Mouse (Mus musculus): ENCODE measurements at regions not wholly inside any gene's neighbourhood (a gene's known extent, or its start where the extent isn't known, plus 50 kb on each side); places are given as distances from the start of the nearest gene placed in this dataset.

DNA sequence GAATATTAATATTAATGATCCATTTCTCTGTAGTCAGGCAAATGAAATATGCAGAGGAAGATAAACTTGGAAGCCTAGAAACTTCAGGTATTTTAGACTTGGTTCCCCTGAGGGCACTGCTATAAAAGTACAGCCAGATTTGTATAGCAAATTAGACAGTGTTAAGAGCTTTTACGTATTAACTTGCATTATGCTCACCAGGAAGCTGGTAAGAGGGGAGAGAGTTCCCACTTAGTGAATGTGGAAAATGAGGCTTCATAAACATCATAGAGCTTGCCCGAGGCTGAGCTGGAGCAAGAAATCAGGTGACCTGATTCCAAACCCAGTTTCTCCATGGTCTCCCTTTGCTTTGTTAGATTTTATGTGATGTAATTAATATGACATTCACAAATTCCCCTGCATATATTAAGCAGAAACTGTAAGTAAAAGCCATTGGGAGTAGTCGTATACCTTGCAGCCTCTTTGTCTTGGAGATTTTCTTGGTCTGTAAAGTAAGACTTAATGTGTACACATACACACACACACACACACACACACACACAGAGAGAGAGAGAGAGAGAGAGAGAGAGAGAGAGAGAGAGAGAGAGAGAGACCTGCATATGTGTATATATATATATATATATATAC, 718.9 kb upstream of the Isx start:
- no peak for DNase-seq (ENCODE audit: low spot score in 2 of 2)
- intact Hi-C loops (cut with DNase I) = no loop called here

DNA sequence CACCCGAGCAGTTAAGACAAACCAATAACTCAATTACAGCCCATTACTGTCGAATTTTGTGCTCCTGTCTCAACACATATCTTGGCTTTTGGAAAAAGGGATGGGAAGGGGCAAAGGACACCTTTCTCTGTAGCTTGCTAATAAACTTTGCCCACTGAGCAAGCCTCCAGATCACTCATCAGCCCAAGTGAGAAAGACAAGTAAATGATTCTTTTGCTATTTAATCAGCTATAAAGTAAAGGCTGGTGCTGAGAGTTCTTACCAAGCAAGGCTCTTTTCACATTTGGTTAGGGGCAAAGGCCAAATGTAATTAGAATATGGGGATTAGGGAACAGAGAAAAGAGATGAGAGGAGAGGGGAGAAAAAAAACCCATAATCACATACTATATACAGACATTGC, 703.4 kb upstream of the Isx start:
- intact Hi-C loops (cut with DNase I) = no loop called here
- no peak for DNase-seq (ENCODE audit: low spot score in 2 of 2)

DNA sequence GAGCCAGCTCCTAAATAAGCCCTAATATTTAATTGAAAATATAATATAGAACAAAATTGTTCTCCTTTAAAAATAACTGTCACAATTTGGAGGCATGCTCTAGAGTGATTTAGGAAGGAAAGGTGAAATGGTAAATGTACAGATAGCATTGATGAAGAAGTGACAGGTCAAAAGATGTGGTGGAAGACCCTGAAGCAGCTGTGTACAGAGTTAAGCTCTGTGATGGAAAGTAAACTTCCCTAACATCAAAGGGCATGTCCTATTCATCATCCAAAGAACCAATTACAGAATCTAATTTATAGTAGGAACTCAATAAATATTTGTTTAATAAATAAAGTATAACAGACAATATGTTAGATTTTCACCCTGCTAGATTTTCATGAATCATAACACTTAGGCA, 702.3 kb upstream of the Isx start:
- intact Hi-C loops (cut with DNase I) = no loop called here
- no peak for DNase-seq (ENCODE audit: low spot score in 2 of 2)

DNA sequence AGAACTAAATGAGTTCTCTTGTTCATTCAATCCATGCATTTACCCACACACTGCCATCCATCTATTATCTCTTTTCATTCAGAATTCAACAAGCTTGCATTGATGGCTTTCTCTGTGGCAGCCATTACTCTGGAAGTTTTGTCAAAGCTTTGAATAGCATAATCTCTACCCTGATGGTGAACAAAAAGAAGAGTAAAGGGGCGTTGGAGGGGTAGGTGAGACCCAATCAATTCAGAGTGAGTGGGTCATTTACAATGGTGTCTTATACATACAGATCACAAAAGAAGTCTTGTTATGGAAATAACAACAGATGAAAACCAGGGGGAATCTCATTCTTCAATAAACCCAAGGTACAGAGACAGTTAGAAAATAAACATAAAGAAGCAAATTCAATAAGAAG, 701.9 kb upstream of the Isx start:
- intact Hi-C loops (cut with DNase I) = no loop called here
- no peak for DNase-seq (ENCODE audit: low spot score in 2 of 2)

DNA sequence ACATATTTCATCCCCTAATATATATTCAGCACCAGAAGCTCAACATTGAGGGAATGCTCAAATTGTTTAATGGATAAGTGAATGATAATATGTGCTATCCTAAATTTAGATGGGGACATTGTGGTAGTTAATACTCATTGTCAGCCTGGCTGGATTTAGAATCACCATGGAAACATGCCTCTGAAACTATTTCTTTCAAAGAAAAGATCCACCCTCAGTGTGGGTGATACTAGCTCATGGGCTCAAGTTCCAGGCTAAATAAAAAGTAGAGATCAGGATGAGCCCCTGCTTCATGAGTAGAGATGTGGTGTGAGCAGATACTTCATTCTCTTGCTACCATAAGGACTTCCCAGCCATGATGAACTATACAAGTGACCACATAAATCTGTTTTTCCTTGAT, 668.4 kb upstream of the Isx start:
- DNase-seq (ENCODE audit: low spot score in 2 of 2) = peak; percentile 46 to 85
- intact Hi-C loops (cut with DNase I) = loop anchor here (5.0 to 10.0 kb wide), 4 partner anchors 282 to 850 kb away; partner anchors contain the start of gene Large1

DNA sequence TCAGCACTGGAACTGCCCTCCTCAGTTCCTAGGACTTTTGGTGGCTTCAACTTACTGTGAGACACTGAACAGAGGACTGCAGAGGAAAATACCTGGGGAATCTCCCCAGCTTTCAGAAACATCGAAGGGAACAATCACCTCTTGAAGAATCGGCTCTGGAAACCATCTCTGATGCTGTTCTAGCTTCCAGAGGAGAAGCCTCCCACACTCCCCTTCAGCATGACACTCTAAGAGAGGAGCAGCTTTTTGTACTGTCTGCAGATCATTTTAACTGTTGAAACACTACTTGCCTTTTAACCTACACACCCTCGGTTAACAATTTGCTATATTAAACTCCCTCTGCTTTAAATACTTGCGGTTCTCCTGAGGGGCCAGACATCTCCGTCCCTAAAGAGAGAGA, 664.7 kb upstream of the Isx start:
- DNase-seq (ENCODE audit: low spot score in 2 of 2) = peak in 1 of 2 experiments; percentile 45
- intact Hi-C loops (cut with DNase I) = loop anchor here (10.0 kb wide), 2 partner anchors 647 to 853 kb away; partner anchors contain the start of gene Large1

DNA sequence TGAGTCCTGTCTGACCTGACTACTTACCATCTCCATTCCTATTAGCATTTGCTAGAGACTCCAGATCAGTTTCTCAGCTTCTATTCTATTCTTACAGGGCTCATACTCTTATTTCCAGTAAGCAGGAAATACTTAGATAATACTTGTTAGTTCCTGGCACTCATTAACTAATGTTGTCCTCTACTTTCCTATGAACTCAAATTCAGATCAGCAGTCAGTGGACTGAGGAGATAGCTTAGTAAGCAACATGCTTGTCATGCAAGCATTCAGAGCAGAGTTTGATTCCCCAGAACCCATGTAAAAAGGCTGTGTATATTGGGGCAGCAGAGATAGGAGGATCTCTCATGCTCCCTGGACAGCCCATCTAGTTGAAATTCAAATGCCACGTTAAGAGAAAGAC, 656.2 kb upstream of the Isx start:
- intact Hi-C loops (cut with DNase I) = no loop called here
- no peak for DNase-seq (ENCODE audit: low spot score in 2 of 2)

All from left cerebral cortex, postnatal 25 days (tissue).